ENCODE assay signal across 10 mouse cellular contexts in genomic region chr8:121730646-121731045, GRCm38 (mm10). TPM values are rescaled to one million over a fixed set of nuclear protein-coding genes. Genes with fewer than 3 reads are reported as not detected.
DNase-seq lines count a peak whose midpoint lies in the region; ATAC-seq and TF ChIP-seq lines count a peak whose summit lies in the region.
"Had no signal": no experiment of that assay in that cellular context is flagged by ENCODE, and none has a peak within 500 bp of the region (broad histone marks: within the 10 kb centered on the region; RNA-seq: fewer than 3 reads in every experiment).

No protein-coding gene starts in this region.

- ATAC-seq in heart, embryonic 11.5 days (replicated peaks; ENCODE audit: insufficient number of reproducible peaks, low FRiP score, low TSS enrichment): no peak
- no peak for ATAC-seq in embryonic facial prominence, embryonic 15.5 days (ENCODE audit: insufficient number of reproducible peaks, low FRiP score, low TSS enrichment, low read depth)
- no peak for ATAC-seq in liver, embryonic 12.5 days
- no peak for ATAC-seq in granulocyte monocyte progenitor cell, adult 5-6 weeks (replicated peaks; ENCODE audit: poor library complexity, severe bottlenecking)
- no peak for ATAC-seq in inflammation-experienced regulatory T-cells, adult 6 months

- no peak overlapping the region for H3K27ac ChIP-seq in heart, embryonic 11.5 days (ENCODE audit: low read depth, low read length)
- H3K27ac ChIP-seq in ES-Bruce4 (ENCODE audit: insufficient read depth, low read length): no peak overlapping the region
- H3K27ac ChIP-seq in embryonic facial prominence, embryonic 15.5 days (replicated peaks): no peak overlapping the region
- no peak overlapping the region for H3K27ac ChIP-seq in liver, embryonic 12.5 days

- H3K36me3 ChIP-seq in heart, embryonic 11.5 days (ENCODE audit: control insufficient read depth, insufficient read depth, low read length): no peaks in the 10 kb centered on the region
- H3K36me3 ChIP-seq in ES-Bruce4 (ENCODE audit: control insufficient read depth, insufficient read depth, low read length, poor library complexity, severe bottlenecking): no peaks in the 10 kb centered on the region
- H3K36me3 ChIP-seq in embryonic facial prominence, embryonic 15.5 days: no peaks in the 10 kb centered on the region
- no peaks in the 10 kb centered on the region for H3K36me3 ChIP-seq in liver, embryonic 12.5 days

- intact Hi-C loops in heart, postnatal 36 days (cut with DNase I): no loop called here

- H3K4me1 ChIP-seq in heart, embryonic 11.5 days (ENCODE audit: control insufficient read depth, insufficient read depth, low read length): peaks cover 6% of the 10 kb centered on the region; the same call in 1 of the 2 replicates
- H3K4me1 ChIP-seq in ES-Bruce4 (ENCODE audit: control insufficient read depth, insufficient read depth, low read length): no peaks in the 10 kb centered on the region
- H3K4me1 ChIP-seq in embryonic facial prominence, embryonic 15.5 days: peaks cover 16% of the 10 kb centered on the region
- H3K4me1 ChIP-seq in liver, embryonic 12.5 days: no peaks in the 10 kb centered on the region

- no peak for TF ChIP-seq CTCF in ES-Bruce4 (IDR thresholded peaks at IDR 0.05; ENCODE audit: low read depth, low read length)

- peak overlapping the region; percentile 92 for H3K4me2 ChIP-seq in heart, embryonic 11.5 days
- H3K4me2 ChIP-seq in embryonic facial prominence, embryonic 15.5 days (replicated peaks): peak overlapping the region; percentile 83
- peak overlapping the region; percentile 57 for H3K4me2 ChIP-seq in liver, embryonic 12.5 days

- no peaks in the 10 kb centered on the region for H3K9me3 ChIP-seq in heart, embryonic 11.5 days (replicated peaks; ENCODE audit: control insufficient read depth, low read length)
- peaks cover 3% of the 10 kb centered on the region; the same call in 1 of the 2 replicates for H3K9me3 ChIP-seq in ES-Bruce4 (replicated peaks; ENCODE audit: control insufficient read depth, insufficient read depth, low read length, poor library complexity, severe bottlenecking)
- H3K9me3 ChIP-seq in embryonic facial prominence, embryonic 15.5 days (replicated peaks): 0 out of 2 replicates have a peak, but pooled peaks cover 3% of the 10 kb centered on the region
- no peaks in the 10 kb centered on the region; the same call in 1 of the 2 replicates for H3K9me3 ChIP-seq in liver, embryonic 12.5 days (replicated peaks)

- H3K4me3 ChIP-seq in heart, embryonic 11.5 days (ENCODE audit: low read depth, low read length): peak overlapping the region; percentile 54
- H3K4me3 ChIP-seq in ES-Bruce4 (ENCODE audit: low read depth, low read length): peak overlapping the region; percentile 57
- peak overlapping the region; percentile 47 for H3K4me3 ChIP-seq in embryonic facial prominence, embryonic 15.5 days (replicated peaks)
- H3K4me3 ChIP-seq in liver, embryonic 12.5 days: peak overlapping the region; percentile 36; the same call in 1 of the 2 replicates
- H3K4me3 ChIP-seq: erythroblast, embryonic 14.5 days; myocyte had no signal

- no peak for DNase-seq in heart, postnatal 36 days
- no peak for DNase-seq in adrenal gland, postnatal 10 days

- TF ChIP-seq POLR2A in ES-Bruce4 (IDR thresholded peaks at IDR 0.05; ENCODE audit: insufficient read depth, low read length): no peak

- no peak overlapping the region for H3K9ac ChIP-seq in heart, embryonic 11.5 days (ENCODE audit: low read depth, low read length)
- peak overlapping the region; percentile 86 for H3K9ac ChIP-seq in ES-Bruce4 (ENCODE audit: low read depth, poor library complexity, severe bottlenecking)
- H3K9ac ChIP-seq in embryonic facial prominence, embryonic 15.5 days: no peak overlapping the region
- no peak overlapping the region for H3K9ac ChIP-seq in liver, embryonic 12.5 days

- H3K27me3 ChIP-seq in heart, embryonic 11.5 days (ENCODE audit: control insufficient read depth, insufficient read depth, low read length): peaks cover 64% of the 10 kb centered on the region
- H3K27me3 ChIP-seq in ES-Bruce4 (ENCODE audit: control insufficient read depth, insufficient read depth, low read length, poor library complexity, severe bottlenecking): peaks cover 12% of the 10 kb centered on the region
- peaks cover 74% of the 10 kb centered on the region for H3K27me3 ChIP-seq in embryonic facial prominence, embryonic 15.5 days
- peaks cover 76% of the 10 kb centered on the region for H3K27me3 ChIP-seq in liver, embryonic 12.5 days (replicated peaks)

- no peak for TF ChIP-seq EP300 in ES-Bruce4 (IDR thresholded peaks at IDR 0.05; ENCODE audit: insufficient read depth, low read depth, low read length)

- WGBS in heart, embryonic 11.5 days (ENCODE audit: insufficient replicate concordance): 1% methylated on average over 37 of the region's 37 CpGs
- 0% methylated on average over 33 of the region's 37 CpGs for WGBS in embryonic facial prominence, embryonic 15.5 days
- 4% methylated on average over 37 of the region's 37 CpGs for WGBS in liver, embryonic 12.5 days (ENCODE audit: insufficient replicate concordance)

RNA-seq across cellular contexts. Expression of gene Jph3, which starts 1.2 kb away (rescaled TPM):
- polyA plus RNA-seq in heart, embryonic 11.5 days (2014; fragmentation: Nextera tagmentation; extraction: Ambion mirVana): 0.46 and 0.66 TPM in 2 replicates
- under 1 TPM in 1 of 2 experiments, not detected in 1; 0.08 TPM for total RNA-seq in heart, postnatal 36 days (2021)
- 1.4 and 1.8 TPM in 2 replicates for polyA plus RNA-seq in ES-Bruce4 (2011; ENCODE audit: insufficient read depth, insufficient read length, low read depth, missing spikeins)
- polyA plus RNA-seq in embryonic facial prominence, embryonic 15.5 days (2015; fragmentation: Nextera tagmentation; extraction: Ambion mirVana): 1.8 and 2.6 TPM in 2 replicates
- polyA plus RNA-seq in liver, embryonic 12.5 days (2016; fragmentation: Nextera tagmentation; extraction: Ambion mirVana): 0.13 and 0.24 TPM in 2 replicates
- total RNA-seq in granulocyte monocyte progenitor cell, adult 5-6 weeks (2014; fragmentation: Nextera tagmentation): not detected in 2 replicates
- not detected in 2 replicates for total RNA-seq in granulocyte monocyte progenitor cell, adult 5-6 weeks (2017)
- not detected for polyA plus RNA-seq in inflammation-experienced regulatory T-cells, adult 6 months (2017; shearing (Covaris generic))
- total RNA-seq in adrenal gland, postnatal 10 days (2021): 1 to 10 TPM; 2.7 to 4.6 TPM
- polyA plus RNA-seq: erythroblast, embryonic 14.5 days; myocyte had no signal
